Mouse (Mus musculus) mesoderm, embryonic 11.5 days (tissue): ENCODE results near the gene Aspscr1.
A peak's percentile ranks its signal among the peaks of the same experiment; 100 is the strongest.

Experiments used
- DNase-seq: peaks from one replicate; pipeline ENCODE4 v3.0.0-alpha.2; 2012; ENCODE audit warnings: low read depth, low spot score

The Aspscr1 gene

DNA sequence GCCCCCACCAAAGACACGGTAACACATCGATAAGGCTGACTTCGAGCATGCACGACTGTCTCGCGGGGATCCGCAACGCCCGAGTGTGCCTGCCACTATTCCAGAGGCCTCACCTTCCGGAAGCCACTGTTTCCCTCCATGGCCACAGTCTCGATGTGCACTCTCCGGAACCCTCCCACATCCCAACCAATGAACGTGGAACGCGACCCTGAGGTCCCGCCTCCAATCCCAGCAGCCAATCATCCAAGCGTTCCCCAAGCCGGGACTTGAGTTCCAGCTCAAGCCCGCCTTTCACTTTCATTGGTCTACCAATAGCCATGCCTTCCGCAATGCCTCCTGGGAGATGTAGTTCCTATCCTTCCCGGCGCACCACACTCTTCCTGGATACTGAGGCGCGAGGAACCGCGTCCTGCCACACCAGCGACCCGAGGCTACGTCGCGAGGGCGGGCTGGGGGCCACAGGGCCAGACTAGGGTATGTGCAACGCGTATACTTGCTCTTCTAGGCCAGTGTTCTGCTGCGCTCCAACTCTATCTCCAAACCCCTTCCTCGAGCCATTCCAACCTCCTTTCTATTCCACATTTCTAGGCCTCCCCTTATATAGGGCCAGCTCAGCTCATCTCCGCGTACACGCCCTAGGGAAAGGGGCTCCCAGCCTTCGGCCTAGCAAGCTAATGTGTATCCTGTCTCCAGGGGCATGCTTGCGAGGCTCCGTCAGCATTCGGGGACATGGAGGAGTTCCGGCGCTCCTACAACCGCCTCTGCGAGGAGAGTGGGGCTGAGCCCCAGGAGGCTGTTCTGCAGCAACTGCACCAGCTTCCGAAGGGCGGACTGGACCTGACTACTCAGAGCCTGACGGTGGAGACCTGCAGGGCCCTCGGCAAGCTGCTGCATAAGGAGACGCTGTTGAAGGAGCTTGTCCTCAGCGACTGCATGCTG lies 41.1 kb downstream of the Aspscr1 start, which contains the start of the genes Cenpx and Lrrc45:
Gene Cenpx (minus strand): TSS at position 159 of the 939 bp plus-strand sequence.
Gene Lrrc45 (plus strand): TSS at position 346 of the 939 bp plus-strand sequence.
- peak; percentile 99 for DNase-seq

DNA sequence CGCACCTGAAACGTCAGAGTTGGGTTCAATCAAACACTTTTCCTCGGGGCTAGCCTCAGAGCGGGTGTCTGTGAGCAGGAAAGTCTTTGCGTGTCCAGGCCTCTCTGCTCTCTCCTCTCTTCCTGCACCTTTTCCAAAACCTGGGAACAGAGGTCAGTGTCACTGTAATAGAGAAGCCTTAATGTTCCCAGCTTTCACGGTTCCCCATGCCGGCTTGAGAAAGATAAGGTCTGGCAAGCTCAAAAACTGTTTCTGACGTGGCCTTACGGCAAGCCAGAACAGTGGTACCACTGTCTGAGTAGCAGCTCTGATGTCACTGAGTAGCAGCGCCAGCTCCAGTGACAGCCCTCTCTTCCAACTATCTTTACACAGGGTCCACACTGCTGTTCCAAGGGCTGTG lies 41.8 kb downstream of the Aspscr1 start:
- no peak for DNase-seq

DNA sequence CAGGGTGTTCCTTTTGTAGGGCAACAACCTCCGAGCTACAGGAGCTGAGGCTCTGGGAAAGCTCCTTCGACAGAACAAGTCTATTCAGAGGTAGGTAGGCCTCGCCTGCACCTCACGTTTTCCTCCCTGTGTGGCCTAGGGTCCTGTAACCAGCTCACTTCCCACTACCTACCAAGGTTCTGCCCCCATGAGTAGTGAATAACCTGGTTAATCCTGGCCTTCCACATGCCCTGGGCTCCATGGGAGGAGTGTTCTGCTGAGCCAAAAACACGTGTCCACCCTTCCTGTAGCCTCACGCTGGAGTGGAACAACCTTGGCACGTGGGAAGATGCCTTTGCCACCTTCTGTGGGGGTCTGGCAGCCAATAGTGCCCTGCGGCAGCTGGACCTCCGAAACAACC lies 42.4 kb downstream of the Aspscr1 start:
- no peak for DNase-seq

DNA sequence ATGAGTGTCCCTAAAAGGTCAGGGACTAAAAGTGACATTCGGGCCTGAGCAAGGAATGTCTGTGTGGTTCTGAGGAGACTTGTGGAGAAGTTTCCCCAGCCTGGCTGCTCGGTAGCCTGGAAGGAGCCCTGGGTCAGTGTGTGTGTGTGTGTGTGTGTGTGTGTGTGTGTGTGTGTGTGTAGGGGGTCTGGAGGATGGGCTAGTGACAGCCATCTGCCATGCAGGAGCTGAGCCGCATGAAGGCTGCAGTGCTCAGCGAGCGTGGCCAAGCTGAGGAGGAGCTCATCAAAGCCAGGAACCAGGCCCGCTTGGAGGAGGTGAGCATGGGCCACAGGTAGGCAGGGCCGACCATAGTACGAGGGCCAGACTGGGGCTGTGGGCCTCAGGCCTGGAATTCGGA lies 46.5 kb downstream of the Aspscr1 start:
- DNase-seq = no peak

DNA sequence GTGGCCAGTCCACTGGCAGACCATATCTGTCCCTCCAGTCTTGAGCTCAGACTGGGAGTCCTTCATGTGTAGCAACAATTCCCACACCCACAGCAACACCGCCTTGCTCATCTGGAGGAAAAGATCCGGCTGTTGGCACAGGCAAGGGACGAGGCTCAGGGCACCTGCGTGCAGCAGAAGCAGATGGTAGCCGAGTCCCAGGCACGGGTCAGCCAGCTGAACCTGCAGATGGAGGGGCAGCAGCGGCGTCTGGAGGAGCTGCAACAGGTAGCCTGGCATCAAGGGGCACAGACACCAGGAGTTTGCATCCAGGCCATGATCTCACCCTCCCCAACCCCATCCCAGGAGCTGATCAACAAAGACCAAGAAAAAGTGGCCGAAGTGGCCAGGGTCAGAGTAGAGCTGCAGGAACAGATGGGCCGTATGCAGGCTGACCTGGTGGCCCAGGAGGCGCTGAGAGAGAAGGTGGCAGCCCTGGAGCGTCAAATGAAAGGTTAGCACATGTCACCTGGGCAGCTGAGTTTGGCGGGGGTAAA lies 47.1 kb downstream of the Aspscr1 start:
- DNase-seq = no peak

DNA sequence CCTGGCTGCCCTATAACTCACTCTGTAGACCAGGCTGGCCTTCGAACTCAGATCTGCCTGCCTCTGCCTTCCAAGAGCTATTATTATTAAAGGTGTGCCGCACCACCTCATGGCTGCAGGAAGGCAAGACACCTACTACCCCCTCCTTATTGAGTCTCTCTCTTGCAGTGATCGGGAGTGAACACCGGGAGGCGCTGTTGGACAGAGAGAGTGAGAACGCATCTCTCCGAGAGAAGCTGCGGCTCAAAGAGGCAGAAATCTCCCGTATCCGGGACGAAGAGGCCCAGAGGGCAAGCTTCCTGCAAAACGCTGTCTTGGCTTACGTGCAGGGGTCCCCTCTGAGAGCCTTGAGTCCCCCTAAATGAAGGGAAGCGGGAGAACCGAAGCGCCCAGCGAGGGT lies 47.7 kb downstream of the Aspscr1 start:
- peak; percentile 94 for DNase-seq

DNA sequence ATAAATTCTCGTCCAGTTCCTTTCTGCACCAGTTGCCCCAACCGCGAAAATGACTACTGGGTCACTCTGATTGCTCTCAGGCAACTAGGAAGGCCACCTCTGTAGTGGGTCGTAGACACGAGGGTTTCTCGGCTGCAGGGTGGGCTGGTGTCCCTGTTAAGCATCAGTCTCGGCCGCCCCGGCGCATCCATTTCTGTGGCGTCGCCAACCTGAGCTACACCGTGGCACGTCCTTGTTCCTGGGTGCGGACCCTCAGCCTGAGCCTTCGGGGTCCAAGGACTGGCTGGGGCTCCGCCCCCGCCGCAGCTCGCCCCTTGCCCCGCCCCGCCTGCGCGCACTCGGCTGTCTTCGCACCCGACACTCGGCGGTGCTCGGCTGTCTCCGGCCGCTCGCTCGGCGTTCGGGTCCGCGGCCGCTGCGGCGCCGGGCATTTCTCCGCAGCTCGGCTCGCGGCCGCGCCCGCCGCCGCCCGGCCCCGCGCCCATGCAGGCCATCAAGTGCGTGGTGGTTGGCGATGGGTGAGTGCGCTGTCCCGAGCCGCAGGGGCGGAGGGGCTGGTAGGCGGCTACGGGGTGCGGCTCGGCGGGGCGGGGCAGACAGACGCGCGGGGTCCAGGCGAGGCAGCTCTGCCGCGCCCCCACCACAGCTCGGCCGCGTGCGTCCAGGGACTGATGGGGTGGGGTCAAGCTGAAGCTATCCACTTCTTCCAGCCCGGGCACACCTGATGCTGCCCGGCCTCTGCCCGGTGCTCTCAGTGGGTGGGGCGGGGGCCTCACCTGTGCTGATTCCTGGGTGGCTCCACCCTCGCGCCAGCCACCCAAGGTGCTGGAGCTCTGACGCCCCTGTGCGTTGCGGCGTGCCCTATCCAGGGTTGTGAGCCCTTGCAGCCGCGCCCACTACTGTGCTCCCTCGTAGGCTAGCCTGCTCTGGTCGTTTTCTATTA lies 48.6 kb downstream of the Aspscr1 start, which contains the start of gene Rac3:
Gene Rac3 (plus strand): TSS at position 347 of the 943 bp plus-strand sequence.
- DNase-seq = peak; percentile 80

DNA sequence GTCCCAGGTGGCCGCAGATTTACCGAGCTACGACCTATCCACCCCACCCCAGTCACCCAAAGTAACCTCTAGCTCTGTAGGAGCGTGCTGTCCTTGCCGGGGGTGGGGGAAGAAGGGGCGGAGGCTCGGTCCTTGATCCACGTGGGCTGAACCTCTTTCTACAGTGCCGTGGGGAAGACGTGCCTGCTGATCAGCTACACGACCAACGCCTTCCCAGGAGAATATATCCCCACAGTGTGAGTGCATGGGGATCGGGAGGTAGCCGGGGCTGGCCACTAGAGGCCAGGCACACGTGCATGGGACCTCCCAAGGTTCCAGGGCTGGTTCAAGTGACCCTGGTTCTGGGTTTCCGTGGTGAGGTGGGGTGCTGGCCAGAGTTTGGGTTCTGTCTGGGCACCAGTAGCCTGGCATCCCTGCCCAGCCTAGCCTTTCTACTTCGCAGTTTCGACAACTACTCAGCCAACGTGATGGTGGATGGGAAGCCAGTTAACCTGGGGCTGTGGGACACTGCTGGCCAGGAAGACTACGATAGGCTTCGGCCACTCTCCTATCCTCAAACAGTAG lies 49.4 kb downstream of the Aspscr1 start:
- no peak for DNase-seq

DNA sequence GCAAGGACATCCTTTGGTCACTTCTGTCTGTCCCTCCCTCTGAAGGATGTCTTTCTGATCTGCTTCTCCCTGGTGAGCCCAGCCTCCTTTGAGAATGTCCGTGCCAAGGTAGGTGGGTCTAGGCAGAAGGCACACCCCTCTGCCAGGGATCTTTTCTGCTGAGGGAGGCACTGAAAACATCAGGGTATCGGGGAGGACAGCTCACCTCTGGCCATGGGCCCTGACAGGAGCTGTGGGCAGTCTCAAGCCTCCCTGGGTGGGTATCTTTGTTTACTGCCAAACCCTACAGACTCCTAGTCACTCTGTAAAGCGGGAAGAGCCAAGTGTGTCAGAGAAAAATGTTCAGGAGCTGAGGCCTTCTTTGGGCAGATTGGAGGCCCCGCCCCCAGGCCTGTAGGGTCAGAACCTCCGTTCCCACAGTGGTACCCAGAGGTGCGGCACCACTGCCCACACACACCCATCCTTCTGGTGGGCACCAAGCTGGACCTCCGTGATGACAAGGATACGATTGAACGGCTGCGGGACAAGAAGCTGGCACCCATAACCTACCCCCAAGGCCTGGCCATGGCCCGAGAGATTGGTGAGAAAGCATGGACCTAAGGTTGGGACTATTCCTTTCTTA lies 50.1 kb downstream of the Aspscr1 start:
- no peak for DNase-seq

DNA sequence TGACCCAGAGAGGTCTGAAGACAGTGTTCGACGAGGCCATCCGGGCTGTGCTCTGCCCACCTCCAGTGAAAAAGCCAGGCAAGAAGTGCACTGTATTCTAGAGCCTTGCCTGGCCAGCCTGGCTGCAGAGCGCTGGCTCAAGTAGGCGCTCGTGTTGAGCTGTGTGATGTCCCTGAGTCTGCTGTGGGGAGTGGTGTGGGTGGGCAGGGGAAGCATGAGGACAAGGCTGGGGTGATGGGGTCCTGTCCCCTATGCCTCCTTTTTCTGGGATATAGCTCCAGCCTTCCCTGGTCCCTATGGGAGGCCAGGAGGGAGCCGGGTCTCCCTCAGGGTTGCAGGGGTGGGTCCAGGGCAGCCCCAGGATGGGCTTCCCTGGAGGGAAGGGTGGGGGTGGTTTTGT lies 50.7 kb downstream of the Aspscr1 start:
- no peak for DNase-seq

DNA sequence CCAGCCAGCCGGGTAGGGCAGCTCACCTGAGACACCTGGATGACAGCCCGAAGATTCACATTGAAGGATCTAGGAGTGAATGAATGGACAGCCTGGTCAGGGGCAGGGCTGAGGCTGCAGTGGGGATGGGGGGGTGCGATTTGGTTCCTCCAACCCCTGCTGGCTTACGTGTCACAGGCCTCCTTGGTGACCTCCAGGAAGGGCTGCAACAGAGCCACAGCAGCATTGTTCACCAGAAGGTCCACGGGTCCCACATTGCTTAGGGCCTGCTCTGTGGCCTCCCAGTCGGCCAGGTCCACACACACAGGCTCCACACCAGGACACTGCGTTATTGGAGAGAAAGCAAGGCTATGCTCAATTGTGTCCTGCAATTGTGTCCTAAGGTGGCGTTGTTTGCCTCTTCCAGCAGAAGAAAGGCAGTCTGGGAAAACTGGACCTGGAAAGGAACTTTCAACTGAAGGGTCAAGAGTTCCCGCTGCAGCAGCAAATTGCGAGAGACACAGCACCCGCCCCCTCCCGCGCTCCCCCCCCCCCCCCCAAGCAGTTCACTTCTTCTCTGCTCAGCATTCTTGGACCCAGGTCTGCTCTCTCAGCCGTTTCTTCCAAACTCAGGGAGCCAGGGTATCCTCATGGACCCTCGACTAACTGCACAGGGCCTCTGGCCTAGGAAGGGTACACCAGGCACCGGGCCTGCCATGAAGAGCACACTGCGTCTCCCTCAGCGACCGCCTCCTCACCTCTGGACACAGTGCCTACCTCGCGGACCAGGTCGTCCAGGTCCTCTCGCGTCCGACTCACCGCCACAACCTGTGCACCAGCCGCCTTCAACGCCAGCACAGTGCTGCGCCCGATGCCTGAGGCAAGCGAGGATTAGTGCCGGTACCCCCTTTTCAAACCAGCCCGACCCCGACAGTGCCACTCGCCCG lies 53.7 kb downstream of the Aspscr1 start:
- no peak for DNase-seq

DNA sequence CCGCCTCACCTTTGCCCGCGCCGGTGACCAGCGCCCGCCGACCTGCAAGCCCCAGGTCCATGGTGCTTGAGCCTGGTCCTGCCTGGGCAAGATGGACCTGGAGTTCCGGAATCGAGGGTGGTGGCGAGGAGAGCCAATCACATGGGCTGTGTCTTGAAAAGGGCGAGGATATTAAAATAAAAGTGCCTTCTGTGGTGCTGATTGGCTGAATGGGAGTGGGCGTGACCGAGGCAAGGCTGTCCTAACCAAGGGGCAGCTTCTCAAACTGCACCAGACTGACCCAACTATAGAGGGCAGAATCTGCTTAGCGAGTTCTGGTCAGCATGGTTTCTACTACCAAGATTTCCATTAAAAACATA lies 54.4 kb downstream of the Aspscr1 start, which contains the start of gene Dcxr:
Gene Dcxr (minus strand): TSS at position 113 of the 359 bp plus-strand sequence.
- peak; percentile 93 for DNase-seq

DNA sequence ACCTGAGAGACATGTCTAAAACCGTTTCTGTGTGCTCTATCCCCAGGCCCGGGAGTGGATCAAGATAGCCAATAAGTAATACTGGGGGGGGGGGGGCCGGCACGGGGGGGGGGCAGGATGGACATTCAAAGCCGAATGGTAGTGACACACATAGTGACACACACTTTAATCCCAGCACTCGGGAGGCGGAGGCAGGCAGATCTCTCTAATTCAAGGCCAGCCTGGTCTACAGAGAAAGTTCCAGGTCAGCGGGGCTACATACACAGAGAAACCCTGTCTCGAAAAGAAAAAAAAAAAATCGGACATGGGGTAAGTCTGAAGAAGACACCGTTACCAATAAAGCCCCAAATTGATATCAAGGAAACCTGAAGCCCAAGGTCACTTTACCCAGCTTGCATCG lies 54.8 kb downstream of the Aspscr1 start:
- DNase-seq = no peak

DNA sequence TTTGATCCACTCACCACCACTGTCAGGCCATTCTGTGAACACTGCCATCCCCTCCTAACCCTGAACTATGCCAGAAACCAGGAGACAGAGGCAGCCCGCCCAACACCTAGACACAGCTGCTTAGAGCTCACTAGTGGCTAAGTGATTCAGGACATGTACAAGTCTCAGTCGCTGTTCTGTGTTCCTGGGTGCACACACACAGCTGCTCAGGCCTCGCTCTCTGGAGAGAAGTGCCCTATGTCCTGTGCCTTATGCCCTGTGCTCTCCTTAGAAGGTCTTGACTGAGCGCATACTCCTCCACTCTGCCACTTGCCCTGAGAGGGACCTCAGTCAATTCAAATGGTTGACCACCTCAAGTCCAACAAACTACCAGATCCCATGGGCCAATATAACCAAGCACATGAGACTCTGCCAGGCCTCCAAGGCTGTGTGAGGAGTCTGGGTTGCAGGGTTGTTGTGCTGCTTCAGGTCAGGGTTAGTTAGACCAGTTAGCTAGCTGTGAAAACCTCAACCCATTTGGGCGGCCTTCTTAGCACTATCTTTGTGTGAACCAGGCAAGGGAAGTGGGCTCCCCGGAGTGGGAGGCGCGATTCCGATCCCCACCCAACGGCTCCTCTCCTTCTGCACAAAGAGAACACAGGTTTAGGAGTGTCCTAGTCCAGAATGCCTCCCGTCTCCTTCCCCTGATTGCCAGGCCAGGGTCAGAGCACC lies 55.9 kb downstream of the Aspscr1 start:
- no peak for DNase-seq

DNA sequence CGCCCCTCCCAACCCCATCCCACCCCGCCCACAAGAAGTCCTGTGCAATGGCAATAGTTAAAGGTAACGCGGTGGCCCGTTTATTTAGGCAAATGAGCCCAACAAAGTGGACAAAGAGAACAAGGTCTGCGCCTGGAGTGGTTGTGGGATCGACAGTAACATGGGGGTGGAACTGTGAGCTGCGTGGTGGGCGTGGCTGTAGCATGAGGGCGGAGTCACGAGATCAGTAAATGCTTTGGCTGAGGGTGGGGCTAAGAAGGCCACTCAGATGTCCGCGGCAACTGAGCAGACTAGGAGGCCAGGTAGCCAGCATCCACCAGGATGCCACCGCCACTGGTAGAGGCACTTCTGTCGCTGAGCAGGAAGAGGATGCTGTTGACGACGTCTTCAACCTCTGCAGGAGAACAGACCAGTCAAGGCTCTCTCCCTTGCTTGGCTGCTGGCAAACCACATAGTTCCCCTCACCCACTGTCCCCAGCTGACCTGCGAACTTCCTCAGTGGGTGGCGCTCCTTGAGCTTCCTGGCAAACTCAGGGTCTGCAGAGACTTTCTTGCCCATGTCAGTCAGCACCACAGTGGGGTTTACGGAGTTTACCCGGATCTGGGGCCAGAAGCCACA lies 56.8 kb downstream of the Aspscr1 start:
- peak; percentile 77 for DNase-seq

DNA sequence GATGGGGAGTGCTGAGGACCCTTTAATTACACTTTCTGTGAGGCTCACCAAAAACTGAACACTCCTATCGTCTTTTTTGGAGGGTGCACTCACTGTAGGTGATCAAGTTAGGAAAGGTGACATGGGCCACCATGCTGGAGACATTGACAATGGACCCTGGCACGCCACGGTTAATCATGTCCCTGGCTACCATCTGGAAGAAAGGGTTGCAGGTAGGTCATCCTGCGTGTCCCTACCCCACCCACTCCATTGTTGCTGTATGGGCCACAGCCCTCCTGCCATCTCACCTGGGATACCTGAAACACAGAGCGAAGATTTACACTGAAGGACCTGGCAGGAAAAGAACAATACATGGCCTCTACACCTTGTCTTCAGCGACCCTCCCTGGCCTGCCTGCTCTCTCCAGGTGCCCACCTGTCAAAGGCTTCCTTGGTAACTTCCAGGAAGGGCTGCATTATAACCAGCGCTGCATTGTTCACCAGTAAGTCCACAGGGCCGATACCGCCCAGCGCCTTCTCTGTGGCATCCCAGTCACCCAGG lies 57.6 kb downstream of the Aspscr1 start:
- DNase-seq = no peak

DNA sequence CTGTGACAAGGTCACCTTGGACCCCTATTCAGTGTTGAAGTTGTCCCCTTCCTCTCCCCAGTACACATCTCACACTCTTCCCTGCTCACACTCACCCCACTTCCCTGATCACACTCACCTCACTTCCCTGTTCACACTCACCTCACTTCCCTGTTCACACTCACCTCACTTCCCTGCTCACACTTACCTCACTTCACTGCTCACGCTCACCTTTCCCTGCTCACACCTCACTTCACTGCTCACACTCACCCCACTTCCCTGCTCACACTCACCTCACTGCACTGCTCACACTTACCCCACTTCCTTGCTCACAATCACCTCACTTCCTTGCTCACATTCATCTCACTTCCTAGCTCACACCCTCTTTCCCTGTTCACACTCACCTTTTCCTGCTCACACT lies 58.6 kb downstream of the Aspscr1 start:
- DNase-seq = no peak

DNA sequence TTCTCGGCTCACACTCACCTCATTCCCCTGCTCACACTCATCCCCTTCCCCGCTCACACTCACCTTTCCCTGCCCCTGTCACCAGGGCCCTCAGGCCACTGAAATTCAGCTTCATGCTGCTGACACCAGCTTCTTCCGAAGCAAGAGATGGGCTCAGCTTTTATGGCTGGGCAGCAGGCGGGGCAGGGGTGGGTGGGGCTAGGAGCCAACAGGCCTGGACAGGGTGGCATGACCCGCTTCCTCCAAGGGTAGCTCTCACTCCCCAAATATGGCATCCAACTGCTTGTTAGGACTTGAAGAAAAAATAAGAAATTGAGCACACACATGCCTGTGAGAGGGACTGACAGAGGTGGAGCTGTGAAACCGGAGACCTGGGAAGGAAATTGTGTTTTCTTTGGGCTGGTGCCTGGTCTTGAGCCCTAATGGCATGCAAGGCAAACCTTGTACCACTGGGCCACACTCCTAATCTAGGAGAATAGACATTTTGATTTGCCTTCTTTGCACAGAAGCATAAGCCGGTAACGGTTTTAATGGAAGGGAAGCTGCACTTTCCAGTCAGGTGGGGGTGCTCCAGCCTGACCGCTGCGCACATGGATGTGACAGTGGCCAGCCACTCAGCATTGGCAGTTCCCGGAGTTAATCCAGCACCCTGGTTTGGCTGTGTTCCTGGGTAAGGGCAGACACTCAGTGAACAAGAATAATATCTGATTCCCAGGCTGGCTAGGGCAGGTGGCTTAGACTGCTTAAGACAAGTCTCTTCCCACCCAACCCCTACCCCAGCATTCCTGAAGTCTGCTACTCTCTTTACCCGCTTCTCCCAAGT lies 59.3 kb downstream of the Aspscr1 start, which contains the start of gene Cbr2:
Gene Cbr2 (minus strand): TSS at position 257 of the 823 bp plus-strand sequence.
- no peak for DNase-seq
